Mouse (Mus musculus) liver, adult 2 months (tissue): Measurements from ENCODE around the gene Gm26741.
A peak's percentile ranks its signal among the peaks of the same experiment; 100 is the strongest.

Experiments used
- CTCF ChIP-seq: fragments of 200-500 bp; IDR thresholded peaks from 2 replicates; pipeline ENCODE4 v1.5.1; 2011; ENCODE audit warnings: low read depth, low read length, control low read depth
- POLR2A ChIP-seq: fragments of 200-500 bp; IDR thresholded peaks from 2 replicates; pipeline ENCODE4 v1.6.1; 2011; ENCODE audit warnings: low read length, control low read depth; ENCODE audit not compliant: insufficient read depth; ENCODE audit errors: extremely low read depth

GRCm38 (mm10) chr10:52384823-52385610 is 26.4 kb downstream of the Gm26741 start:
- TF ChIP-seq CTCF (peak; percentile 68), POLR2A (no peak)
